Mouse (Mus musculus) heart, embryonic 14.5 days (tissue): ENCODE data around the gene Kcnd3. TPM values are rescaled to one million over a fixed set of nuclear protein-coding genes. Genes with fewer than 3 reads are reported as not detected.
A peak's percentile ranks its signal among the peaks of the same experiment; 100 is the strongest.

Source experiments
- ATAC-seq: fragments of 200-750 bp; cut with Nextera tagmentation; 2 replicates; pipeline ENCODE4 v1.8.0; 2017; ENCODE audit warnings: low read depth, moderate TSS enrichment; ENCODE audit not compliant: insufficient number of reproducible peaks, insufficient read depth, low FRiP score
- H3K27ac ChIP-seq, 2 experiments: fragments of 200-500 bp in 1 of 2; fragments of 300-500 bp in 1 of 2; sonication (generic) in 1 of 2; replicated peaks in 1 of 2; 2 replicates each; pipeline ENCODE4 v1.5.1; 2012 to 2014; ENCODE audit warnings: low read depth in 2 of 2, low read length in 2 of 2, control low read depth in 1 of 2, mild to moderate bottlenecking in 1 of 2, mixed read lengths in 1 of 2; ENCODE audit not compliant: control insufficient read depth in 1 of 2, insufficient read depth in 1 of 2
- H3K27me3 ChIP-seq: fragments of 300-500 bp; sonication (generic); 2 replicates; pipeline ENCODE4 v1.6.1; 2014; ENCODE audit warnings: mild to moderate bottlenecking, low read length, control low read depth; ENCODE audit not compliant: control insufficient read depth, insufficient read depth
- H3K36me3 ChIP-seq: fragments of 300-500 bp; sonication (generic); 2 replicates; pipeline ENCODE4 v1.6.1; 2014; ENCODE audit warnings: mild to moderate bottlenecking, control low read depth, low read length, mixed read lengths; ENCODE audit not compliant: control insufficient read depth, insufficient read depth
- H3K4me1 ChIP-seq, 2 experiments: fragments of 200-500 bp in 1 of 2; fragments of 300-500 bp in 1 of 2; sonication (generic) in 1 of 2; 2 replicates each; pipeline ENCODE4 v1.6.1; 2012 to 2014; ENCODE audit warnings: low read length in 2 of 2, control low read depth in 1 of 2, mixed read lengths in 1 of 2; ENCODE audit not compliant: control insufficient read depth in 2 of 2, insufficient read depth in 2 of 2
- H3K4me2 ChIP-seq: fragments of 300-500 bp; sonication (generic); 2 replicates; pipeline ENCODE4 v1.6.1; 2014; ENCODE audit warnings: mild to moderate bottlenecking, low read length
- H3K4me3 ChIP-seq, 2 experiments: fragments of 200-500 bp in 1 of 2; fragments of 300-500 bp in 1 of 2; sonication (generic) in 1 of 2; 2 replicates each; pipeline ENCODE4 v1.5.1; 2012 to 2014; ENCODE audit warnings: low read length in 2 of 2, mild to moderate bottlenecking in 2 of 2, control low read depth in 1 of 2, low read depth in 1 of 2, moderate library complexity in 1 of 2; ENCODE audit not compliant: control insufficient read depth in 1 of 2, insufficient read depth in 1 of 2
- H3K9ac ChIP-seq: fragments of 300-500 bp; sonication (generic); 2 replicates; pipeline ENCODE4 v1.6.1; 2014; ENCODE audit warnings: mild to moderate bottlenecking, low read length
- H3K9me3 ChIP-seq: fragments of 300-500 bp; sonication (generic); 2 replicates; pipeline ENCODE4 v1.6.1; 2016; ENCODE audit warnings: low read length, control low read depth; ENCODE audit not compliant: control insufficient read depth
- WGBS: fragments of 180-500 bp; shearing (Covaris S2); extraction: QIAGEN DNeasy Blood & Tissue Kit; methylation state at CpG from one replicate; pipeline ENCODE4 v1.1.7; 2014; 5-methylcytosine and 5-hydroxymethylcytosine counted together
- polyA plus RNA-seq: library from polyadenylated mRNA; unstranded; fragments of >200 nt; fragmentation: Nextera tagmentation; extraction: Ambion mirVana; gene quantifications from 2 replicates; pipeline ENCODE4 v1.2.1, GENCODE M21; 2014

The Kcnd3 gene
- polyA plus RNA-seq, 1 experiment from 2014 or later = 0.91 TPM

- Histone ChIP-seq H3K9ac (no peak overlapping the region), H3K27ac (no peak overlapping the region), H3K4me3 (no peak overlapping the region), H3K4me1 (peaks cover 21 to 62% of the 10 kb centered on the region in 2 experiments), H3K9me3 (no peaks in the 10 kb centered on the region), H3K4me2 (peak overlapping the region; percentile 98; the same call in 1 of the 2 replicates), H3K36me3 (no peaks in the 10 kb centered on the region), H3K27me3 (no peaks in the 10 kb centered on the region)
- WGBS = 67% methylated on average over 6 of the region's 6 CpGs
- ATAC-seq = no peak
Measured at GRCm38 (mm10) chr3:105703571-105703970, 251.4 kb downstream of the Kcnd3 start.

- no peaks in the 10 kb centered on the region for H3K36me3 ChIP-seq
- WGBS = 6% methylated on average over 37 of the region's 43 CpGs
- H3K9me3 ChIP-seq = no peaks in the 10 kb centered on the region
- peak within 1 kb of the TSS; percentile 98 for H3K4me2 ChIP-seq
- no peaks in the 10 kb centered on the region for H3K27me3 ChIP-seq
- peak within 1 kb of the TSS; percentile 73 for H3K9ac ChIP-seq
- peak; percentile 90 for ATAC-seq
- H3K4me1 ChIP-seq = peaks cover 16 to 57% of the 10 kb centered on the region in 2 experiments
- H3K27ac ChIP-seq = peak within 1 kb of the TSS; percentile 41 to 48
- H3K4me3 ChIP-seq = peak within 1 kb of the TSS; percentile 51 to 57
Measured at GRCm38 (mm10) chr3:105704031-105705008, 252.2 kb downstream of the Kcnd3 start, which contains the start of gene Inka2. Gene Inka2, plus strand, starts transcription at chr3:105704599.

GRCm38 (mm10) chr3:105705061-105705549 lies 253.0 kb downstream of the Kcnd3 start:
- H3K27ac ChIP-seq = peak overlapping the region in 1 of 2 experiments; percentile 41; a peak in 2 of 4 replicates
- under 1% methylated on average over 28 of the region's 28 CpGs for WGBS
- H3K9me3 ChIP-seq = no peaks in the 10 kb centered on the region
- H3K4me1 ChIP-seq = peaks cover 18 to 51% of the 10 kb centered on the region in 2 experiments
- peak overlapping the region; percentile 51 to 57 for H3K4me3 ChIP-seq
- H3K27me3 ChIP-seq = no peaks in the 10 kb centered on the region
- peak overlapping the region; percentile 98 for H3K4me2 ChIP-seq
- H3K36me3 ChIP-seq = no peaks in the 10 kb centered on the region
- peak overlapping the region; percentile 73 for H3K9ac ChIP-seq
- peak; percentile 22 for ATAC-seq

GRCm38 (mm10) chr3:105705561-105705960 lies 253.4 kb downstream of the Kcnd3 start:
- H3K4me2 ChIP-seq = peak overlapping the region; percentile 98
- 30% methylated on average over 3 of the region's 3 CpGs for WGBS
- H3K4me1 ChIP-seq = peaks cover 21 to 52% of the 10 kb centered on the region in 2 experiments
- H3K27ac ChIP-seq = no peak overlapping the region
- no peaks in the 10 kb centered on the region for H3K9me3 ChIP-seq
- peak overlapping the region; percentile 51 to 57 for H3K4me3 ChIP-seq
- no peak for ATAC-seq
- H3K27me3 ChIP-seq = no peaks in the 10 kb centered on the region
- H3K9ac ChIP-seq = peak overlapping the region; percentile 73
- no peaks in the 10 kb centered on the region for H3K36me3 ChIP-seq

GRCm38 (mm10) chr3:105706366-105707020 lies 254.4 kb downstream of the Kcnd3 start:
- Histone ChIP-seq H3K4me1 (peaks cover 17 to 43% of the 10 kb centered on the region in 2 experiments), H3K36me3 (no peaks in the 10 kb centered on the region), H3K4me3 (peak overlapping the region in 1 of 2 experiments; percentile 57; a peak in 1 of 4 replicates), H3K9me3 (no peaks in the 10 kb centered on the region), H3K27me3 (no peaks in the 10 kb centered on the region), H3K4me2 (peak overlapping the region; percentile 98), H3K9ac (no peak overlapping the region), H3K27ac (no peak overlapping the region)
- 52% methylated on average over 4 of the region's 4 CpGs for WGBS
- ATAC-seq = no peak

GRCm38 (mm10) chr3:105707590-105707989 lies 255.5 kb downstream of the Kcnd3 start:
- H3K4me3 ChIP-seq = no peak overlapping the region
- ATAC-seq = no peak
- H3K9ac ChIP-seq = no peak overlapping the region
- H3K36me3 ChIP-seq = no peaks in the 10 kb centered on the region
- no peak overlapping the region for H3K27ac ChIP-seq
- H3K4me2 ChIP-seq = no peak overlapping the region
- no peaks in the 10 kb centered on the region for H3K9me3 ChIP-seq
- H3K27me3 ChIP-seq = no peaks in the 10 kb centered on the region
- H3K4me1 ChIP-seq = peaks cover 12 to 38% of the 10 kb centered on the region in 2 experiments
- 38% methylated on average over 7 of the region's 7 CpGs for WGBS

- no peak overlapping the region for H3K4me2 ChIP-seq
- ATAC-seq = no peak
- 61% methylated on average over 6 of the region's 6 CpGs for WGBS
- H3K9me3 ChIP-seq = no peaks in the 10 kb centered on the region
- no peaks in the 10 kb centered on the region for H3K27me3 ChIP-seq
- H3K4me1 ChIP-seq = peaks cover 17 to 45% of the 10 kb centered on the region in 2 experiments
- H3K27ac ChIP-seq = no peak overlapping the region
- H3K9ac ChIP-seq = no peak overlapping the region
- H3K36me3 ChIP-seq = no peaks in the 10 kb centered on the region
- no peak overlapping the region for H3K4me3 ChIP-seq
Measured at GRCm38 (mm10) chr3:105710246-105710645, 258.1 kb downstream of the Kcnd3 start.
